Mouse (Mus musculus) limb, embryonic 11.5 days (tissue): ENCODE data around the gene Tlk2. TPM values are rescaled to one million over a fixed set of nuclear protein-coding genes. Genes with fewer than 3 reads are reported as not detected.
A peak's percentile ranks its signal among the peaks of the same experiment; 100 is the strongest.

Source experiments
- ATAC-seq: fragments of 200-750 bp; cut with Nextera tagmentation; 2 replicates; pipeline ENCODE4 v1.8.0; 2017; ENCODE audit warnings: low read depth; ENCODE audit not compliant: insufficient number of reproducible peaks, low FRiP score, low TSS enrichment
- DNase-seq: peaks from one replicate; pipeline ENCODE4 v3.0.0-alpha.2; 2015; ENCODE audit warnings: low spot score
- H3K27ac ChIP-seq: fragments of 300-500 bp; sonication (generic); replicated peaks from 2 replicates; pipeline ENCODE4 v1.5.1; 2014; ENCODE audit warnings: low read depth, mild to moderate bottlenecking, low read length
- H3K27me3 ChIP-seq: fragments of 300-500 bp; sonication (generic); 2 replicates; pipeline ENCODE4 v1.6.1; 2014; ENCODE audit warnings: mild to moderate bottlenecking, low read length, mixed read lengths; ENCODE audit not compliant: control insufficient read depth, insufficient read depth
- H3K36me3 ChIP-seq: fragments of 300-500 bp; sonication (generic); 2 replicates; pipeline ENCODE4 v1.6.1; 2014; ENCODE audit warnings: mild to moderate bottlenecking, low read length, moderate library complexity, mixed read lengths; ENCODE audit not compliant: control insufficient read depth, insufficient read depth
- H3K4me1 ChIP-seq: fragments of 300-500 bp; sonication (generic); 2 replicates; pipeline ENCODE4 v1.6.1; 2014; ENCODE audit warnings: low read length, mixed read lengths; ENCODE audit not compliant: control insufficient read depth, insufficient read depth
- H3K4me2 ChIP-seq: fragments of 300-500 bp; sonication (generic); 2 replicates; pipeline ENCODE4 v1.6.1; 2014; ENCODE audit warnings: low read depth, mild to moderate bottlenecking, moderate library complexity; ENCODE audit not compliant: severe bottlenecking
- H3K4me3 ChIP-seq: fragments of 300-500 bp; sonication (generic); 2 replicates; pipeline ENCODE4 v1.5.1; 2014; ENCODE audit warnings: low read depth, low read length
- H3K9ac ChIP-seq: fragments of 300-500 bp; sonication (generic); 2 replicates; pipeline ENCODE4 v1.6.1; 2014; ENCODE audit warnings: mild to moderate bottlenecking, low read length
- H3K9me3 ChIP-seq: fragments of 300-500 bp; sonication (generic); 2 replicates; pipeline ENCODE4 v1.6.1; 2016; ENCODE audit warnings: low read length; ENCODE audit not compliant: control insufficient read depth
- WGBS: fragments of 180-500 bp; shearing (Covaris S2); extraction: QIAGEN DNeasy Blood & Tissue Kit; methylation state at CpG from one replicate; pipeline ENCODE4 v1.1.7; 2014; 5-methylcytosine and 5-hydroxymethylcytosine counted together
- polyA plus RNA-seq: library from polyadenylated mRNA; unstranded; fragments of >200 nt; fragmentation: Nextera tagmentation; extraction: Ambion mirVana; gene quantifications from 2 replicates; pipeline ENCODE4 v1.2.1, GENCODE M21; 2014

Gene Tlk2
- polyA plus RNA-seq, 1 experiment from 2014 or later: 30.1 TPM

GRCm38 (mm10) chr11:105281763-105282459 is 103.3 kb downstream of the Tlk2 start:
- no peak overlapping the region; the same call in 1 of the 2 replicates for H3K27ac ChIP-seq
- H3K4me1 ChIP-seq: peaks cover 25% of the 10 kb centered on the region
- no peak overlapping the region for H3K4me3 ChIP-seq
- WGBS: 61% methylated on average over 12 of the region's 12 CpGs
- H3K4me2 ChIP-seq: no peak overlapping the region
- DNase-seq (no peak), ATAC-seq (no peak)
- H3K36me3 ChIP-seq: peaks cover 10% of the 10 kb centered on the region; the same call in 1 of the 2 replicates
- H3K9ac ChIP-seq: no peak overlapping the region
- H3K9me3 ChIP-seq: no peaks in the 10 kb centered on the region
- H3K27me3 ChIP-seq: no peaks in the 10 kb centered on the region

GRCm38 (mm10) chr11:105282460-105282859 is 103.9 kb downstream of the Tlk2 start:
- Histone ChIP-seq H3K36me3 (peaks cover 8% of the 10 kb centered on the region; the same call in 1 of the 2 replicates), H3K9me3 (no peaks in the 10 kb centered on the region), H3K27ac (no peak overlapping the region), H3K27me3 (no peaks in the 10 kb centered on the region), H3K4me2 (no peak overlapping the region), H3K4me1 (peaks cover 25% of the 10 kb centered on the region), H3K9ac (no peak overlapping the region), H3K4me3 (no peak overlapping the region)
- DNase-seq (peak; percentile 66), ATAC-seq (0 out of 2 replicates have a peak, but pooled peaks have one; percentile 69)
- WGBS: 7% methylated on average over 2 of the region's 2 CpGs

DNA sequence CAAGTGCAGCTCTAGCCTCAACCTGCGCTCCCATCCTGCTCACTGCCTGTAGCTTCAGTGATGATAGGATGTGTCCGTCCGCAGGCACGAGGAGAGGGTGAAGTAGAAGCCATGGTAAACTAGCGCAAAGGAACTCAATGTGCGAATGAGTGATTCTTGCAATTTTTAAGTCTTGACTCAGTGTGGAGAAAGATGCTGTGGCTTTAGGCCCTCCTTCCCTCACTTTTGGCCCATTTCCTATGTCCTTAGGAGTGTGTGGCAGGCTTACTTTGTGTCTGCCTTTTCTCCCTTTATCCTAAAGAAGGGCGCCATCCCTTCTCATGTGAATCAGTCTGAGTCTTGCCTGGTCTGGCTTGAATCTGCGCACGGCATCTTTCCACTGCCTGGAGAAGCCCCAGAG is 104.4 kb downstream of the Tlk2 start:
- Histone ChIP-seq H3K9ac (no peak overlapping the region), H3K27ac (peak overlapping the region; percentile 50; the same call in 1 of the 2 replicates), H3K4me1 (peaks cover 25% of the 10 kb centered on the region), H3K27me3 (no peaks in the 10 kb centered on the region), H3K9me3 (no peaks in the 10 kb centered on the region), H3K36me3 (peaks cover 8% of the 10 kb centered on the region; the same call in 1 of the 2 replicates), H3K4me3 (no peak overlapping the region), H3K4me2 (no peak overlapping the region)
- DNase-seq: no peak
- 90% methylated on average over 9 of the region's 9 CpGs for WGBS
- no peak for ATAC-seq

DNA sequence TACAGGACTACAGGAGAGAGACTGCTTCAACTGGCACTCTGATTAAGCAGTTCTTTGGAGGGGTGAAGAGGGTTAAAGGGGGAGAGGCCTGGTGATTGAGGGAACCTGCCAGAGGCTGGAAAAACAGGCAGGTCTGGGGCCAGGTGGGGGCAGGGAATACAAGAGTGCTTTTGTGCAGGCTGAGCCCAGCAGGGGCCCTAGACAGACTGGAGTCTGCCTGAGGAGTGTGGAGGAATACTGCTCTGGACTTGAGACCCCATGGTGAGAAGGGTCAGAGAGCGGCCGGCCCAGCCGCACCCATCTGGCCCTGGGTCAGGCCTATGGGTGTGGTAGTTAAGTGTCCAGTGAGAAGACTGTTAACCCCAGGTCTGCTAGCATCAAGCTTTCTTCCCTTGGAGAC is 107.1 kb downstream of the Tlk2 start:
- ATAC-seq (peak; percentile 68), DNase-seq (peak; percentile 68)
- Histone ChIP-seq H3K4me3 (no peak overlapping the region), H3K36me3 (peaks cover 5% of the 10 kb centered on the region; the same call in 1 of the 2 replicates), H3K4me1 (peaks cover 28% of the 10 kb centered on the region), H3K9ac (no peak overlapping the region), H3K27ac (peak overlapping the region; percentile 75), H3K4me2 (no peak overlapping the region; the same call in 1 of the 2 replicates), H3K9me3 (no peaks in the 10 kb centered on the region), H3K27me3 (no peaks in the 10 kb centered on the region)
- 22% methylated on average over 3 of the region's 3 CpGs for WGBS

DNA sequence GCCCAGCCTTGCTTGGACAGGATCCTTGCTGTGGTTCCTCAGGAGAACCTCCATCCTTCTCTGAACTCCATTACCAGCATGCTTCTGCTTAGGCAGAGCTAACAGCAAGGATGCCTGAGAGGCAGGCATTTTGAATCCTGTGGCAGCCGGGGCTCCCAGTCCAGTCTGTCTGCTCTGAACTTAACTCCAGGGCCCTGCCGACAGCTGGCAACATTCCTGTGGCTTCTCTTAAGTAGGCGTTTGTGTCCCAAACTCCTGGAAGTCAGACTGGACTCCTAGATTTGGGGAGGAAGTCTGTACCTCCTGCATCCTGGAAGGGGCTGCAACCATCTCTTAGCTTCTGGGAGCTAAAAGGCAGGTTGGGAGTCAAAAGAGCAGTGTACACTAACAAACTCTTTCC is 110.8 kb downstream of the Tlk2 start:
- Histone ChIP-seq H3K27ac (peak overlapping the region; percentile 38), H3K4me3 (no peak overlapping the region), H3K36me3 (peaks cover 2% of the 10 kb centered on the region; the same call in 1 of the 2 replicates), H3K4me1 (peaks cover 27% of the 10 kb centered on the region), H3K9me3 (no peaks in the 10 kb centered on the region), H3K4me2 (no peak overlapping the region), H3K27me3 (no peaks in the 10 kb centered on the region), H3K9ac (no peak overlapping the region)
- 45% methylated on average over 3 of the region's 3 CpGs for whole genome bisulfite sequencing
- no peak for ATAC-seq
- peak; percentile 38 for DNase-seq

DNA sequence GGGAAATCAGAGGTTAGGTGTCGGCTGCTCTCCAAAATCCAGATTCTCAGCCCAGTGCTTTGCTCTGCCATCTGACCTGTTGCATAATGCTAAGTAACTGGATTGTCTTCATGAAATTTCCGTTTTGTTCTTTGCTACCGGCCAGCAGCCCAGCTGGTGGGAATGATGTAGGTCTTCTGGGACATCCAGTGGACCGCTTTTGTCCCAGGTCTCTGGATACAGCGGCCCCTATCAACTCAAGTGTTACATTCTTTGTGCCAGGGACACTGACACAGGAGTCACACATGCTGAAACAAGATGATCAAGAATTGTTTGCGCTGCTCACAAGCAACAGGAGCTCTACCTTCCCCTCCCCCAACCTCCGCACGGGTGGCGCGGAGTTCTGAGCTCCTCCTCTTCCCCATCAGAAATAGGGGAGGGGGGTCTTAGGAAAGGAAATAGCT is 113.1 kb downstream of the Tlk2 start:
- Histone ChIP-seq H3K27me3 (no peaks in the 10 kb centered on the region), H3K36me3 (no peaks in the 10 kb centered on the region; the same call in 1 of the 2 replicates), H3K4me1 (peaks cover 21% of the 10 kb centered on the region), H3K9me3 (no peaks in the 10 kb centered on the region), H3K4me2 (peak overlapping the region; percentile 67), H3K4me3 (peak overlapping the region; percentile 78), H3K27ac (peak overlapping the region; percentile 97), H3K9ac (peak overlapping the region; percentile 96)
- DNase-seq: no peak
- 2% methylated on average over 10 of the region's 10 CpGs for WGBS
- ATAC-seq: no peak; the same call in 1 of the 2 replicates

- Histone ChIP-seq H3K9me3 (no peaks in the 10 kb centered on the region), H3K9ac (peak within 1 kb of the TSS; percentile 96), H3K4me2 (peak within 1 kb of the TSS; percentile 67), H3K36me3 (no peaks in the 10 kb centered on the region; the same call in 1 of the 2 replicates), H3K4me1 (peaks cover 21% of the 10 kb centered on the region), H3K27ac (peak within 1 kb of the TSS; percentile 97), H3K4me3 (peak within 1 kb of the TSS; percentile 78), H3K27me3 (no peaks in the 10 kb centered on the region)
- WGBS: 1% methylated on average over 69 of the region's 75 CpGs
- ATAC-seq (peak; percentile 66), DNase-seq (peak; percentile 85)
Observed at GRCm38 (mm10) chr11:105292124-105293071, 113.8 kb downstream of the Tlk2 start, which contains the start of gene Mrc2. Gene Mrc2 (plus strand): TSS chr11:105292643.

GRCm38 (mm10) chr11:105293101-105293581 is 114.5 kb downstream of the Tlk2 start:
- peak; percentile 44; the same call in 1 of the 2 replicates for ATAC-seq
- WGBS: 0% methylated on average over 25 of the region's 26 CpGs
- DNase-seq: peak; percentile 95
- Histone ChIP-seq H3K27ac (peak overlapping the region; percentile 97), H3K27me3 (no peaks in the 10 kb centered on the region), H3K36me3 (no peaks in the 10 kb centered on the region; the same call in 1 of the 2 replicates), H3K4me2 (peak overlapping the region; percentile 67), H3K4me1 (peaks cover 21% of the 10 kb centered on the region), H3K9me3 (no peaks in the 10 kb centered on the region), H3K9ac (peak overlapping the region; percentile 96), H3K4me3 (peak overlapping the region; percentile 78)
